Mouse (Mus musculus): ENCODE measurements at regions not wholly inside any gene's neighbourhood (a gene's known extent, or its start where the extent isn't known, plus 50 kb on each side); places are given as distances from the start of the nearest gene placed in this dataset.

DNA sequence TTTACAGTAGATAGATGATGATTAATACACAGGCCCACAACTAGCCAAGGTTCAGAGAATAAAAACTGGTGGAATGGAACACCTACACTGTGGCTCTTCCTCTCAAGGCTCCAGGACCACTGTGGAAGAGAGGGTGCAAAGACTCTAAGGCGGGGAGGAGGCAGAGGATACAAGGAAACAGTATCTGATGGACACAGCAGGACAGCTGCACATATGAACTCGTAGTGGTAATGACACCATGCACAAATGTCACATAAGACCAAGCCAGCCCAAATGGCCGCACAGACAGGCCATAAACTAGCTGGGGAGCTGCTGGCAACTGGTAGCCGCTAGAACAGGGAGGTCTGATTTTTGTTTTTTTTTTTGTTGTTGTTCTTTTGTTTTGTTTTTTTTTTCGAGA lies 197.0 kb upstream of the Serp2 start:
- TF ChIP-seq CTCF (IDR thresholded peaks at IDR 0.05; ENCODE audit: low read depth, low read length) (no peak), POLR2A (IDR thresholded peaks at IDR 0.05; ENCODE audit: borderline replicate concordance, low read depth, low read length) (no peak)

All from bone marrow macrophage, adult 2 months (primary cell).